26 mouse cellular contexts compared by ENCODE assay signal in the genomic region with DNA sequence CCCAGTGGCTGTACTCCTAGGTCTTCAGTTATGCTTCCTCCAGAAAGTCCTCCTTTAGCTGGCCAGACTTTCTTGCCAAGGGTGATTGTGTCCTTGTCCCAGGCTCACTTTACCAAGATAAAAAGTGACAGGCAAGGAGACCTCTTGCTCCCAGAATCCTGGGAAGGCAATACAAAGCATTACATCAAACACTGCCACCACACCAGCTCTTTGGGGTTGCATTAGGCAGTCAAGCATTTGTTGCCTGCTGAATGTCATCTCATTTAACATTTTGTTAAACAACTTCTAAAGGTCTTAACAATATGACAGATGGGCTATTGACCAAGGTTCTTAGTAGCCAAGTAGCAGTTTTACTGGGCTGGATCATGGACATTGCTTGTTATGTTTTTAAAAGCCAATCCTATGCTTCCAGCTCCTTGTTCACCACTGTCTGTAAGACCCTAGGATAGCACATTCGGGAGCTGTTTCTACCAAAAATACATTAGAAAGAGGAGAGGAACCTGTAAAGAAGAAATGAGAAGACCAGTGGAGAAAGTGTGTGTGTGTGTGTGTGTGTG.
DNase-seq lines count a peak whose midpoint lies in the region; ATAC-seq lines count a peak whose summit lies in the region.
"Had no signal": no experiment of that assay in that cellular context is flagged by ENCODE, and none has a peak within 500 bp of the region (broad histone marks: within the 10 kb centered on the region; RNA-seq: fewer than 3 reads in every experiment).

No protein-coding gene starts in this region.

- H3K4me2 ChIP-seq in hindbrain, embryonic 11.5 days (replicated peaks; ENCODE audit: low read depth, low read length): no peak overlapping the region
- no peak overlapping the region for H3K4me2 ChIP-seq in midbrain, embryonic 12.5 days (replicated peaks)
- H3K4me2 ChIP-seq in midbrain, embryonic 15.5 days: no peak overlapping the region
- H3K4me2 ChIP-seq: embryonic facial prominence, embryonic 12.5 days; embryonic facial prominence, embryonic 15.5 days; forebrain, embryonic 13.5 days; heart, embryonic 12.5 days; heart, embryonic 15.5 days; hindbrain, embryonic 12.5 days; hindbrain, embryonic 15.5 days had no signal

- no peaks in the 10 kb centered on the region for H3K36me3 ChIP-seq in hindbrain, embryonic 10.5 days
- no peaks in the 10 kb centered on the region for H3K36me3 ChIP-seq in hindbrain, embryonic 11.5 days (ENCODE audit: control insufficient read depth, insufficient read depth, low read length)
- no peaks in the 10 kb centered on the region for H3K36me3 ChIP-seq in midbrain, embryonic 12.5 days
- H3K36me3 ChIP-seq in midbrain, embryonic 15.5 days (replicated peaks): no peaks in the 10 kb centered on the region
- H3K36me3 ChIP-seq: embryonic facial prominence, embryonic 12.5 days; embryonic facial prominence, embryonic 15.5 days; G1E; heart, embryonic 12.5 days; heart, embryonic 15.5 days; hindbrain, embryonic 12.5 days; hindbrain, embryonic 15.5 days had no signal

- H3K4me3 ChIP-seq in hindbrain, embryonic 10.5 days: no peak overlapping the region
- no peak overlapping the region for H3K4me3 ChIP-seq in hindbrain, embryonic 11.5 days (ENCODE audit: low read depth, low read length)
- no peak overlapping the region for H3K4me3 ChIP-seq in midbrain, embryonic 12.5 days
- no peak overlapping the region for H3K4me3 ChIP-seq in midbrain, embryonic 15.5 days
- H3K4me3 ChIP-seq: embryonic facial prominence, embryonic 12.5 days; embryonic facial prominence, embryonic 15.5 days; forebrain, embryonic 13.5 days; heart, embryonic 12.5 days; heart, embryonic 15.5 days; hindbrain, embryonic 12.5 days; hindbrain, embryonic 15.5 days had no signal

- H3K9ac ChIP-seq in hindbrain, embryonic 11.5 days (ENCODE audit: low read depth, low read length): no peak overlapping the region
- no peak overlapping the region for H3K9ac ChIP-seq in midbrain, embryonic 12.5 days (replicated peaks)
- H3K9ac ChIP-seq in midbrain, embryonic 15.5 days: no peak overlapping the region
- H3K9ac ChIP-seq: embryonic facial prominence, embryonic 12.5 days; embryonic facial prominence, embryonic 15.5 days; forebrain, embryonic 13.5 days; heart, embryonic 12.5 days; heart, embryonic 15.5 days; hindbrain, embryonic 12.5 days; hindbrain, embryonic 15.5 days had no signal

- no peak for ATAC-seq in hindbrain, embryonic 11.5 days (ENCODE audit: low FRiP score)
- ATAC-seq in midbrain, embryonic 12.5 days (ENCODE audit: low FRiP score, low read depth): peak; percentile 77; the same call in 1 of the 2 replicates
- no peak for ATAC-seq in midbrain, embryonic 15.5 days (replicated peaks)
- ATAC-seq: forebrain, embryonic 13.5 days; Patski had no signal

- peak overlapping the region; percentile 16; the same call in 1 of the 2 replicates for H3K27ac ChIP-seq in hindbrain, embryonic 10.5 days
- H3K27ac ChIP-seq in hindbrain, embryonic 11.5 days (ENCODE audit: low read depth, low read length): no peak overlapping the region
- H3K27ac ChIP-seq in midbrain, embryonic 12.5 days (replicated peaks): no peak overlapping the region
- H3K27ac ChIP-seq in midbrain, embryonic 15.5 days: no peak overlapping the region
- H3K27ac ChIP-seq: embryonic facial prominence, embryonic 12.5 days; embryonic facial prominence, embryonic 15.5 days; forebrain, embryonic 13.5 days; heart, embryonic 15.5 days; hindbrain, embryonic 12.5 days; hindbrain, embryonic 15.5 days had no signal

- no peaks in the 10 kb centered on the region for H3K9me3 ChIP-seq in hindbrain, embryonic 10.5 days
- H3K9me3 ChIP-seq in hindbrain, embryonic 11.5 days (ENCODE audit: control insufficient read depth, low read length): no peaks in the 10 kb centered on the region
- H3K9me3 ChIP-seq in midbrain, embryonic 12.5 days: no peaks in the 10 kb centered on the region
- H3K9me3 ChIP-seq in midbrain, embryonic 15.5 days: no peaks in the 10 kb centered on the region
- H3K9me3 ChIP-seq: embryonic facial prominence, embryonic 12.5 days; embryonic facial prominence, embryonic 15.5 days; G1E; heart, embryonic 12.5 days; heart, embryonic 15.5 days; hindbrain, embryonic 12.5 days; hindbrain, embryonic 15.5 days had no signal

- WGBS in hindbrain, embryonic 10.5 days: 78% methylated on average over 1 of the region's 1 CpGs
- 79% methylated on average over 1 of the region's 1 CpGs for WGBS in hindbrain, embryonic 11.5 days
- 43% methylated on average over 1 of the region's 1 CpGs for WGBS in midbrain, embryonic 12.5 days
- 59% methylated on average over 1 of the region's 1 CpGs for WGBS in midbrain, embryonic 15.5 days

- H3K4me1 ChIP-seq in hindbrain, embryonic 10.5 days (replicated peaks): peaks cover 11% of the 10 kb centered on the region
- H3K4me1 ChIP-seq in hindbrain, embryonic 11.5 days (replicated peaks; ENCODE audit: control insufficient read depth, insufficient read depth, low read length): no peaks in the 10 kb centered on the region
- peaks cover 6% of the 10 kb centered on the region; the same call in 1 of the 2 replicates for H3K4me1 ChIP-seq in midbrain, embryonic 12.5 days
- H3K4me1 ChIP-seq in midbrain, embryonic 15.5 days: no peaks in the 10 kb centered on the region
- H3K4me1 ChIP-seq: embryonic facial prominence, embryonic 15.5 days; forebrain, embryonic 13.5 days; heart, embryonic 12.5 days; heart, embryonic 15.5 days; hindbrain, embryonic 15.5 days had no signal

- DNase-seq in embryo, embryonic 9.5 days (ENCODE audit: extremely low spot score): peak; percentile 10
- no peak for DNase-seq in embryo, embryonic 11 days
- no peak for DNase-seq in hindbrain, embryonic 10.5 days (ENCODE audit: low spot score)
- DNase-seq in hindbrain, embryonic 11.5 days (ENCODE audit: low spot score): no peak
- DNase-seq: adrenal gland, postnatal 10 days; adrenal gland, postnatal 36 days; B cell, adult 2 months; cerebellum, adult 18-20 months; cerebellum, adult 9-10 months; cerebellum, postnatal 14 days; gastrocnemius, postnatal 25 days; heart, adult 18-20 months; heart, postnatal 10 days; heart, postnatal 36 days had no signal

- H3K27me3 ChIP-seq in hindbrain, embryonic 10.5 days (ENCODE audit: insufficient read depth, poor library complexity, severe bottlenecking): no peaks in the 10 kb centered on the region
- H3K27me3 ChIP-seq in hindbrain, embryonic 11.5 days (ENCODE audit: control insufficient read depth, insufficient read depth, low read length): no peaks in the 10 kb centered on the region
- H3K27me3 ChIP-seq in midbrain, embryonic 12.5 days: no peaks in the 10 kb centered on the region
- no peaks in the 10 kb centered on the region for H3K27me3 ChIP-seq in midbrain, embryonic 15.5 days (replicated peaks)
- H3K27me3 ChIP-seq: CH12.LX; embryonic facial prominence, embryonic 12.5 days; embryonic facial prominence, embryonic 15.5 days; forebrain, embryonic 13.5 days; heart, embryonic 12.5 days; heart, embryonic 15.5 days; hindbrain, embryonic 12.5 days; hindbrain, embryonic 15.5 days; Patski had no signal
